Mouse (Mus musculus) liver, embryonic 16.5 days (tissue): Measurements from ENCODE around the gene Midn. TPM values are rescaled to one million over a fixed set of nuclear protein-coding genes. Genes with fewer than 3 reads are reported as not detected.

ENCODE experiments used
- ATAC-seq: fragments of 200-750 bp; cut with Nextera tagmentation; 2 replicates; pipeline ENCODE4 v1.8.0; 2017; ENCODE audit warnings: low read depth, mild to moderate bottlenecking, moderate number of reproducible peaks, moderate library complexity
- H3K27ac ChIP-seq: fragments of 300-500 bp; sonication (generic); 2 replicates; pipeline ENCODE4 v1.5.1; 2014; ENCODE audit warnings: mild to moderate bottlenecking, low read length
- H3K27me3 ChIP-seq: fragments of 300-500 bp; sonication (generic); 2 replicates; pipeline ENCODE4 v1.6.1; 2014; ENCODE audit warnings: low read depth, low read length, mixed read lengths; ENCODE audit not compliant: control insufficient read depth, insufficient read depth
- H3K36me3 ChIP-seq: fragments of 300-500 bp; sonication (generic); 2 replicates; pipeline ENCODE4 v1.6.1; 2014; ENCODE audit warnings: mild to moderate bottlenecking; ENCODE audit not compliant: control insufficient read depth, insufficient read depth
- H3K4me1 ChIP-seq: fragments of 300-500 bp; sonication (generic); 2 replicates; pipeline ENCODE4 v1.6.1; 2014; ENCODE audit warnings: low read depth, low read length, mixed read lengths; ENCODE audit not compliant: control insufficient read depth
- H3K4me2 ChIP-seq: fragments of 300-500 bp; sonication (generic); 2 replicates; pipeline ENCODE4 v1.6.1; 2014; ENCODE audit warnings: low read depth, low read length, mixed read lengths
- H3K4me3 ChIP-seq: fragments of 300-500 bp; sonication (generic); 2 replicates; pipeline ENCODE4 v1.5.1; 2014; ENCODE audit warnings: low read depth, mild to moderate bottlenecking, low read length
- H3K9ac ChIP-seq: fragments of 300-500 bp; sonication (generic); 2 replicates; pipeline ENCODE4 v1.6.1; 2014; ENCODE audit warnings: low read depth, low read length
- H3K9me3 ChIP-seq: fragments of 300-500 bp; sonication (generic); replicated peaks from 2 replicates; pipeline ENCODE4 v1.6.1; 2016; ENCODE audit warnings: low read length; ENCODE audit not compliant: control insufficient read depth
- WGBS: fragments of 180-500 bp; shearing (Covaris S2); extraction: QIAGEN DNeasy Blood & Tissue Kit; methylation state at CpG from one replicate; pipeline ENCODE4 v1.1.7; 2014; ENCODE audit not compliant: insufficient replicate concordance; 5-methylcytosine and 5-hydroxymethylcytosine counted together
- polyA plus RNA-seq: library from polyadenylated mRNA; unstranded; fragments of >200 nt; fragmentation: Nextera tagmentation; extraction: Ambion mirVana; gene quantifications from 2 replicates; pipeline ENCODE4 v1.2.1, GENCODE M21; 2015

Gene Midn
- polyA plus RNA-seq, 1 experiment from 2014 or later: 2.6 TPM

DNA sequence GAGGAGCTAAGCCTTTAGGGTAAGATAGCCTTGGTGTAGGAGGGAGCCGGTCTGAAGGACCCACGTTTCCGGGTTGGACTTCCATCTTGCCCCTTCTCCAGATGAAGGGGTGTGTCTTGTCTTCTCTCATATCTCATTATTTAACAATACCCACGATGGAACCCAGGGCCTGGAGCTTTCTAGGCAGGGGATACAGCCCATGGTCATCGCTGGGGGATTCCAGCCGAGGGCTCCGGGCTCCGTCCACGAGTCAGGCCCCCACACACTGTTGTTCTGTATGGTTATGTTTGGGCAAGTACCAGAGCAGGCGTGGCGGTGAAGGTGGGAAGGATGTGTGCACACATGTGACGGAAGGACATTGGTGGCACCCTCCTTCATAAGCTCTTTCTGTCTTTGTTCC lies 3.9 kb upstream of the Midn start:
- Histone ChIP-seq H3K9ac (no peak overlapping the region), H3K27me3 (peaks cover 13% of the 10 kb centered on the region), H3K4me1 (peaks cover 74% of the 10 kb centered on the region), H3K27ac (no peak overlapping the region), H3K9me3 (no peaks in the 10 kb centered on the region), H3K4me3 (no peak overlapping the region), H3K4me2 (no peak overlapping the region), H3K36me3 (peaks cover 16% of the 10 kb centered on the region)
- ATAC-seq: no peak
- WGBS: 85% methylated on average over 12 of the region's 12 CpGs

DNA sequence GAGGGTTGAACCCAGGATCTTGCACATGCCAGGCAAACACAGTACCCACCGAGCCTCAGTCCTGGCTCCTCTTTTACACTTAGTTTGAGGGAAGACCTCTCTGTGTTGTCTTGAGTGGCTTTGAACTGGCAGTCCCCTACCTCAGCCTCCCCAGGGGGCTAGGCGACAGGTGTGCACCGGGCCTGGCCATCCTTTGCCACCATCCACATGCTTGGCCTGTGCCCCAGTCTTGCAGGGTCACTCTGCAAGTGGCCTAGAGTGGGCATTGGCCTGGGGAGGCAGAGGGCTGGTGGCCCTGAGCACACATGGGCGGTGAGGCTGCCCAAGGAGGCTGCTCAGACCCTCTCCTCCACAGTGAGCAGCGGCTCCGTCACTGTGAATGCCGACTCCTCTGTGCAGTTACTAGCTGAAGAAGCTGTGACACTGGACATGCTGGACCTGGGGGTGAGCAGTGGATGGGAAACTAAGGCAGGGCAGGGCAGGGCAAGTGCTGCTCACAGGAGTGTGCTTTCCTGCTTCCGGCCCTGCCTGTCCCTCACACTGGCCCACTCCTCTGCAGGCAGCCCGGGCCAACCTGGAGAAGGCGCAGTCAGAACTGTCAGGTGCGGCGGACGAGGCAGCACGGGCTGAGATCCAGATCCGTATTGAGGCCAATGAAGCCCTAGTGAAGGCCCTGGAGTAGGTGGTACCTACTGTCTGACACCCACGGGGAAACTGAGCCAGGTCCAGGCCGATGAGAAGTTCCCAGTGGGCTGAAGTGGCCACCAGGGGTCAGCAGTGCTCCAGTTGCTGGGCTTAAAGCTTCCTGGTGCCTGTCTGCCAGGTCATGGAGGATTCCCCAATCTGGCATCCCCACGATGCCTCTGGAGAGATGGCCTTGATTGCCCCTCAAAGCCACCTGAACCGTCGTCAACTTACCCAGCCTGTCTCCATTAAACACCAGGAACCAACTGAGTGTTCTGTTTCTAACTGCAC lies 2.9 kb upstream of the Midn start:
- 74% methylated on average over 20 of the region's 20 CpGs for WGBS
- Histone ChIP-seq H3K4me1 (peaks cover 71% of the 10 kb centered on the region), H3K27ac (peak overlapping the region; percentile 99), H3K9ac (no peak overlapping the region; the same call in 1 of the 2 replicates), H3K36me3 (peaks cover 16% of the 10 kb centered on the region), H3K27me3 (peaks cover 3% of the 10 kb centered on the region), H3K9me3 (no peaks in the 10 kb centered on the region), H3K4me2 (0 out of 2 replicates have a peak overlapping the region, but pooled peaks have one; percentile 34), H3K4me3 (no peak overlapping the region)
- no peak for ATAC-seq

DNA sequence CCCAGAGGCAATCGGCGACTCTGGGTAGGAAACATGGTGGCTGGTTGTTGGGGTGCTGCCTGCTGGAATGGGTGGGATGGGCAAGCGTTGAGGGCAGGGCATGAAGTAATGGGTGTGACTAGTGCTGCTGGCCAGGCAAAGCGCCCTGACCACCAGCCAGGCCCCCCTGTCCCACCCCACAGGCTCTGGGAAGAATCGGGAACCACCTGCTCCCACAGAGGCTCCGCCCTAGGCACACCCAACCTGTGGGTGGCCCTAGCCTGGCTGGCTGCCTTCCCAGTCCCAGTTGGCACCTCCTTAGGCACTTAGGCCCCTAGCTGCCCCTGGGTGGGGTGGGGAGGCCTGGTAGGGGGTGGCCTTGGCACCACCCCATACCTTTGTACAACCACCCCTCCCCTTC lies 2.2 kb upstream of the Midn start:
- Histone ChIP-seq H3K27ac (peak overlapping the region; percentile 99), H3K9ac (peak overlapping the region; percentile 88), H3K4me1 (peaks cover 74% of the 10 kb centered on the region), H3K4me3 (no peak overlapping the region), H3K27me3 (no peaks in the 10 kb centered on the region), H3K4me2 (peak overlapping the region; percentile 34; the same call in 1 of the 2 replicates), H3K36me3 (peaks cover 16% of the 10 kb centered on the region), H3K9me3 (no peaks in the 10 kb centered on the region)
- WGBS: 49% methylated on average over 6 of the region's 6 CpGs
- ATAC-seq: no peak

DNA sequence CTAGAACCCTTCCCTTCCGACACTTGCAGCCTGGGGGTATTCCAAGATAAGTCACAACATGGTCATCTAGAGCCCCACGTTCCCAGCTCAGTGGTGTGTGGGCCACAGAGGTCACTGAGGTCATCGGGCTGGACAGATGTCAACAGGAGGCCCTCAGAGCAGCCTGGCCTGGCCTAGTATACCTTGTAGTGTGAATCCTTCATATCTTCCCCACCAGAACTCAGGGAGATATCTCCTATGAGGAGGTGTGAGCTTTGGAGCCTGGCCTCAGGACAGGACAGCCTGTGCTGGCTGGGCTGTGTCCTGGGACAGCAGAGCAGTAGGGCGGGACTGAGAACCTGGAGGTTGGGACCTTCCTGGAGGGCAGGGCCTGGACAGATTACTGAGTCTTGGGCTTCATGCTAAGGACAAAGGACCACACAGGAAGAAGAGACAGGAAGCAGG lies 1.5 kb upstream of the Midn start:
- peak overlapping the region; percentile 88 for H3K9ac ChIP-seq
- H3K27ac ChIP-seq: peak overlapping the region; percentile 99
- no peak overlapping the region for H3K4me3 ChIP-seq
- H3K4me2 ChIP-seq: peak overlapping the region; percentile 98
- no peaks in the 10 kb centered on the region for H3K27me3 ChIP-seq
- peaks cover 18% of the 10 kb centered on the region for H3K36me3 ChIP-seq
- ATAC-seq: no peak
- WGBS: 63% methylated on average over 4 of the region's 4 CpGs
- no peaks in the 10 kb centered on the region for H3K9me3 ChIP-seq
- H3K4me1 ChIP-seq: peaks cover 74% of the 10 kb centered on the region

DNA sequence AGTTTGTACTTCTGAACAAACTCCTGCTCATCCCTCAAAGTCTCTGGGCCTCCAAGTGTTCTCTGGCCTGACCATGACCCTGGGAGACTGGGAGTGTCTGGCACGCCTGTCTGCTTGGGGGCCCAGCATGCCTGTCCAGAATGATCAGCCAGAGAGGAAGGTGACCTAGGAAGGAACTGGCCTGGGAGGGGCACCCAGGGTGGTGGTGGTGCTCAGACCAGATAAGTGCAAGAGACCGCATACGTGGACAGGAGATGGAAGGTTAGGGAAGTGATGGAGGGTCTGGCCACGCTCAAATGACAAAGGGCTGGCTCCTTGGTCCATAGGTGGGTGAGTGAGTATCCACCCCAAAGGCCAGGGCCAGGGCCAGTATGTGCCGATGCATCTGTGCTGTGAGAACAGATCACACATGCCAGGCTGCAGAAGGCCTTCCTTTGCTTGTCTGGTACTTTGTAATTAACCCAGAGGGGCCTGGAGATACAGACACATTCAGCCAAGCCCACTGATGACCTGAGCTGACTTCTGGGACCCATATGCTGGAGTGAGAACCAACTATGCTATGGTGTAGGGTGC lies 840 bp upstream of the Midn start:
- 25% methylated on average over 5 of the region's 5 CpGs for WGBS
- peak overlapping the region; percentile 88 for H3K9ac ChIP-seq
- peak overlapping the region; percentile 98 for H3K4me2 ChIP-seq
- H3K9me3 ChIP-seq: no peaks in the 10 kb centered on the region
- H3K36me3 ChIP-seq: peaks cover 24% of the 10 kb centered on the region
- H3K27ac ChIP-seq: peak overlapping the region; percentile 99
- no peaks in the 10 kb centered on the region for H3K27me3 ChIP-seq
- H3K4me1 ChIP-seq: peaks cover 78% of the 10 kb centered on the region
- ATAC-seq: no peak
- peak overlapping the region; percentile 93 for H3K4me3 ChIP-seq

DNA sequence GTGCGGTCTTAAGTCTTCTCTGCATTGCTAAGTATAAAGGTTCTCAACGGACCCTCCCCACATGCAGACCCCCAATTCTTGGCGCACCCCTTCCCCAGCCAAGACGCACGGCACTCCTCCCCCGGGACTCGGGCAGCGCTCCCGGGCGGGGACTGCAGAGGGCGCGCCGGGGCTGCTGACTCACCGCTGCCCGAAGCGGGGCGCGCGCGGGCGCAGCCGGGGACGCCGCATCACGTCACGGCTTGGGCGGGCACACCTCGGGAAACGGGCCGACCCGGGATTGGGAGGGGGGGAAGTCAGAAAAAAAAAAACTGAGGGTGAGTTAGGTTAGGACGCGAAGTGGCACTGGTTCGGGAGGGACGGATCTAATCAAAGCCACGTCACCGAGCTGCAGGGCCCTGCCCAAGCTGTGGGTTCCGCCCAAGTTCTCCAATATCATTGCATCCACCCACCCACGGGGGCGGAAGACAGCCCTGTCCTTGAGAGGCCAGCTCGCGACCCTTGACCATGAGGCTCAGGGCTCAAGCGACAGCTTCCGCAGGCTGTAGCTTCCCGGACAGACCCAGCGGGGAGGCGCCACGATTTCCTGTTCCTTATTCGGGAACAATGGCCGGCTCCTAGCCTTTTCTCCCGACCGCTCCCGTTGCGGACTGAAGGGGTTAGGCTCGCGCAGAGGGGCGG lies 678 bp downstream of the Midn start:
- Histone ChIP-seq H3K4me1 (peaks cover 79% of the 10 kb centered on the region), H3K36me3 (peaks cover 29% of the 10 kb centered on the region)

DNA sequence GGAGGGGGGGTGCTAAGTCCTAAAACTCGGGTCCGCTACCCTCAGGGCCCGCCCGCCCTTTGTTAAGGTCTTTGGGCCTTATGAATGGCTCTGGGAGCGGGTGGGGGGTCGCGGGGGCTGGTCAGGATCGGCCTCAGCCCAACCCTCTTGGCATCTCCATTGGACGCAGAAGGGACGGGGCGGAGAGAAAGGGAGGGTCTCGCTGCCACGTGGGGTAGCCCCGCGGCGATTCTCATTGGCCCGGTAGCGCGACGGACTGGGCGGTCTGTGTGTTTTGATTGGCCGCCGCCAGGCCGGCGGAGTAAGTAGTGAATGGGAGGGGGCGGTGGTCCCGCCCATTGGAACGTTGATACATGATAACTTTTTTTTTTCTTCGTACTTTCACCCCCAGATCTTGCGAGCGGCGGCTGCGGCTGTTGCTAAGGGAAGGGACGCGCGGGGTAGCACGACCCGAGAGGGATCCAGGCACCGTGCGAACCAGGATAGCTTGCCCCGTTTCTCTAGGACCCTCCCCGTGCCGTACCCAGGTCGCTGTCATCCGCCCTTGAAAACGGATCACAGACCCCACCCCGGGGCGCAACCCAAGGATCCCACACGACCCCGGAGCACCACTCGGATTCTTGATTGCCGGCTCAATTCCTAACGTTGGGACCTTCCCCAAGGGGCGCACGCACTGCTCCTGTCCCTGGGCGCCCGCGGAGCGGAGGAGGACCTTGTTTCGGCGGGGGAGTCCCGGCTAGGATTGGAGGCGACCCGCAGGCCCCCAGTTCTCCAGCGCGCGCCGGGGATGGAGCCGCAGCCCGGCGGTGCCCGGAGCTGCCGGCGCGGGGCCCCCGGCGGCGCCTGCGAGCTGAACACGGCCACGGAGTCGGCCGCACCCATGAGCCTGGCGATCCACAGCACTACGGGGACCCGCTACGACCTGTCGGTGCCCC lies 1.5 kb downstream of the Midn start:
- H3K9ac ChIP-seq: peak overlapping the region; percentile 88
- H3K36me3 ChIP-seq: peaks cover 30% of the 10 kb centered on the region
- peak overlapping the region; percentile 93 for H3K4me3 ChIP-seq
- peak overlapping the region; percentile 99 for H3K27ac ChIP-seq
- ATAC-seq: peak; percentile 77
- no peaks in the 10 kb centered on the region for H3K27me3 ChIP-seq
- no peaks in the 10 kb centered on the region for H3K9me3 ChIP-seq
- under 1% methylated on average over 88 of the region's 88 CpGs for WGBS
- H3K4me2 ChIP-seq: peak overlapping the region; percentile 98
- H3K4me1 ChIP-seq: peaks cover 85% of the 10 kb centered on the region

More for the DNA sequence above, 678 bp downstream of the Midn start:
- H3K4me3 ChIP-seq: peak overlapping the region; percentile 93
- no peaks in the 10 kb centered on the region for H3K9me3 ChIP-seq
- H3K27ac ChIP-seq: peak overlapping the region; percentile 99
- peak; percentile 59 for ATAC-seq
- under 1% methylated on average over 56 of the region's 57 CpGs for WGBS
- peak overlapping the region; percentile 98 for H3K4me2 ChIP-seq
- H3K9ac ChIP-seq: peak overlapping the region; percentile 88
- H3K27me3 ChIP-seq: no peaks in the 10 kb centered on the region
